In the genomic region with DNA sequence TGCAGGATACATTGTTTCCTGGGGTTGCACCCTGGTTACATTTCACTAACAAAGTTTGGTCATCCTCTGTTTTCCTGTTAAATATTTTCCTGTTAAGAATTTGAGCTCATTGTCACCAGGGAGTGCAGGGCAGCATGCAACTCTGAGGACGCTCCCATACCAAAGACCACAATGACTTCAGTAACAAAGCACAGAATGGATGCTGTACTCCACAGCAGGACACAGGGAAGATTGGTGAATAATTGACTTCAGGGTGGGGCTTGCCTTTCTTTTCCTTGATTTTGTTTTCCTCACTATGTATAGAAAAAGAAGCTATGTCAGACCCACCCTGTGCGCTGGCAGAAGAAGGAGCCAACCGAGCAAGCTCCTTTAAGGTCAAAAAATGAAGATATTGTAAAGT, we compare ENCODE assay signal across 15 mouse cellular contexts.
"Had no signal": no experiment of that assay in that cellular context is flagged by ENCODE, and none has a peak within 500 bp of the region (broad histone marks: within the 10 kb centered on the region; RNA-seq: fewer than 3 reads in every experiment).

No protein-coding gene starts in this region.

- DNase-seq: kidney, adult 18-20 months; kidney, adult 9 months; kidney, postnatal 14 days; lung, adult 18-20 months; lung, postnatal 36 days; retina, postnatal 1 day; right cerebral cortex, postnatal 25 days; spleen, adult 18-20 months; thymus, postnatal 25 days had no signal

- ATAC-seq: midbrain, embryonic 13.5 days had no signal

- H3K27me3 ChIP-seq: lung, embryonic 15.5 days; megakaryocyte, embryonic 14.5 days; midbrain, embryonic 13.5 days; stomach, embryonic 15.5 days had no signal

- H3K27ac ChIP-seq: liver, embryonic 14.5 days; lung, embryonic 15.5 days; midbrain, embryonic 10.5 days; midbrain, embryonic 13.5 days; stomach, embryonic 15.5 days had no signal

- H3K9ac ChIP-seq: liver, embryonic 14.5 days; lung, embryonic 15.5 days; midbrain, embryonic 13.5 days; stomach, embryonic 15.5 days had no signal

- H3K9me3 ChIP-seq: lung, embryonic 15.5 days; megakaryocyte, embryonic 14.5 days; midbrain, embryonic 10.5 days; midbrain, embryonic 13.5 days; stomach, embryonic 15.5 days had no signal

- H3K4me1 ChIP-seq: megakaryocyte, embryonic 14.5 days; midbrain, embryonic 10.5 days; stomach, embryonic 15.5 days had no signal

- H3K4me3 ChIP-seq: lung, embryonic 15.5 days; megakaryocyte, embryonic 14.5 days; midbrain, embryonic 10.5 days; midbrain, embryonic 13.5 days; stomach, embryonic 15.5 days had no signal
